Mouse (Mus musculus): ENCODE results near the gene Gamt.
"Not testable (repeated sequence)": the region's sequence is repeated elsewhere in the genome, so short reads cannot be mapped to it uniquely, and the experiment has no call there.

Gamt gene

DNA sequence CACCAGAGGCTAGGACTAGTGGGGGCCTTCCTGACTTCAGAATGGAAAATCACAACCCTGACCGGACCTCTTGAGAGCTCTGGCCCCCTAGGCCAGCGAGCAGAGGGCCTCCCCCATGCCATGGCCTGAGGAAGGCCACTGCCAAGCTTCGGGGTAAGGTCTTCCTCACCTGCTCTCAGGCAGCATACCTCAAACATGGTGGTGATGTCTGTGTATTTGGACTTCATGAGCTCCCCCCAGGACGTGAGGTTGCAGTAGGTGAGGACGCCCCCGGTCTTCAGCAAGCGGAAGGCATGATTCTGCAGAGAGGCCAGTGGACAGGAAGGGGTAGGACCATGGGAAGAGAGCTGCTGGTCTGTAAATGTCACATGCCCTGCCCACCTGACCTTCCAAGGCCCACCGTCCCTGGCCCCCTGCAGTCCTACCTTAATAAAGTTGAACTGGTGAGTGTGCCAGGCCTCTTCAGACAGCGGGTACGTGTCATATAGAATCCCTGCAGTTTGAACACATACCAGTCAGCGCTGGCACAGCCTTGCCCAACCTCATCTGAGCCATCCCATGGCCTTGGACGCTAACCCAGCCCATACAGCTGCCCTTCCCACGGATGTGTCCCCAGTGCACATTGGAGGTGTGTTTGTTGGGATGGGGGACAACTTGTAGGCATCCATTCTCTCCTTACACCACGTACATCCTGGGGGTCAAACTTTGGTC lies 1.9 kb downstream of the Gamt start:
- no peak for DNase-seq (ENCODE audit: inconsistent ontology term)

DNA sequence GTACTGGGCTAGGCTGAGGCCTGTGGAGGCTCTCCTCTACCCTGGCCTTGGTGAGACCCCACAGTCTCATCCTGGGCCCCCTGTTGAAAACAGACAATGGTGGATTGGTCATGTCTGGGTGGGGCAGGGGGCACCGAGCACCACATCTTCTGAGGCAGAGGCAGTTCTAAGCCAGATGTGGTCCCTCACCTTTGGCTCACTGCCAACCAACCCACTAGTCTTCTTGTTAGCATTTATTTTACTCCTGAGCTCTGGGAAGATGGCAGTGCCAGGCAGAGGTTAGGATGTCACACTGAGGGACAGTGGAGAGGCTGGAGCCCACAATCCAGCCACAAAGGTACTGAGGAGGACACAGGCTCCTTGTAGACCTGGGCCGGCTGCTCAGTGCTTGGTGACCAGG lies 2.9 kb downstream of the Gamt start:
- DNase-seq (ENCODE audit: inconsistent ontology term) = no peak

DNA sequence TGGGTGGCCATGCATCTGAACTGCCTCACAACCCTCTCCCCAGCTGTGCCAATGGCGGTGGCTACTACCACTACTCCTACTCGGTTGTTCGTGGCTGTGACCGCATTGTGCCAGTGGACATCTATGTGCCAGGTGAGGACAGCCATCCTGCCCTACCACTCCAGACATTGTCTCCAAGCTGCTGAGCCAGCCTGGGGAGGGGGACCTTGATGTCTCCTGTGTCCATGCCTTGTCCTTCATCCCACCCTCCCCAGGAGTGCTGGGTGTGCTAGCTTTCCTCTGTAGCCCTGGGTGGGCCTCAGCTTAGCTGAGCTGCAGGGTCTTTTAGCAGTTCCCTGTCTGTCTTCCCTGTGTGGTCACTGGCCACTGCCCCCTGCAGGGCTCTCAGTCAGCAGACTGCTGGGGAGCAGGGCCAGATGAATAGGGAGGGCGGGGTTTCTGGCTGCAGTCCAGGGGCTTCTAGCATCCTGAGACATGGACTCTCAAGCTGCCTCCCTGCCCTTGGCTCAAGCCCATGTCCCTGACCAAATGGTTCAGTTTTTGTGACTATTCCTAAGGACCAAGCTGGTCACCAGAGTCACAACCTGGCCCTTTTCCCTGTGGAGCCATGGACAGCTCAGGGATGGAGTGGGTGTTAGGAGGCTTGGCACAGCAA lies 4.8 kb downstream of the Gamt start:
- DNase-seq (ENCODE audit: inconsistent ontology term) = no peak

DNA sequence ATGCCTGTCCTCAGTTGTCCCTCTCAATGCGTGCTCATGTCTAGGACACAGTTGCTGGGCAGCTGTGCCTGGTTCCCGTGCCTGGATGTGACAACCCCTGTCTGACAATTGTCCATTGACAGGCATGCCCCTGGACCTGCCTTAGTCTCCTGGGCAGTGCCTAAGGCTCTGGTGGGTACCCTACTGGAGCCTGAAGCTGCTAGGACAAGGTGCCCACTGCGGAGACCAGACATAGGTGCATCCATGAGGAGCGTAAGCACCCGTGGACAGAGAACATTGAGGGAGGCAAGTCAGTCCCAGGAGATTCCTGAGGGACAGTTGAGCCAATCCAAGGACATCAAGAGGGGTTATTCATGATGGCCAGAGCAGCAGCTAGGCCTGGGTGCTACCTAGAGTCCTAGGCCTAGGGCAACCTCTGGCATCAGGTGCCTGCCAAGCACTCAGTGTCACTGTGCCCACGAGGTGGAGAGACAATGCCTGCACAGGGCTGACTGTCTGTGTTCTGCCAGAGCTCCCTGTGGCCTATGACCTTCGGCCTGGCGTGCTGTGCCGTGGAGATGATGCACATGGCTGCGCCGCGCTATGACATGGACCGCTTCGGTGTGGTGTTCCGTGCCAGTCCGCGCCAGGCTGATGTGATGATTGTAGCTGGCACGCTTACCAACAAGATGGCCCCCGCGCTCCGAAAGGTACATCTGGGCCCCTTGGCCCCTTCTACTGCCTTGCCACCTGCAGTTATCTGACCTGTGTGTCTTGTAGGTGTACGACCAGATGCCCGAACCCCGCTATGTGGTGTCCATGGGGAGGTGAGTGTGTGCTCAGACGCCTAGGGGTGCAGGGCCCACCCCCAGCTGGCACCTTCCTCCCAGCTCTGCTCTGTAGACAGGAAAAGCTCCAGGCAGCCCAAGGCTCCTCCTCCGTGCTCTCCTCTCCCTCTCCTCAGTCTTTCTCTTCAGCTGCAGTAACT lies 6.2 kb downstream of the Gamt start:
- no peak for DNase-seq (ENCODE audit: inconsistent ontology term)

DNA sequence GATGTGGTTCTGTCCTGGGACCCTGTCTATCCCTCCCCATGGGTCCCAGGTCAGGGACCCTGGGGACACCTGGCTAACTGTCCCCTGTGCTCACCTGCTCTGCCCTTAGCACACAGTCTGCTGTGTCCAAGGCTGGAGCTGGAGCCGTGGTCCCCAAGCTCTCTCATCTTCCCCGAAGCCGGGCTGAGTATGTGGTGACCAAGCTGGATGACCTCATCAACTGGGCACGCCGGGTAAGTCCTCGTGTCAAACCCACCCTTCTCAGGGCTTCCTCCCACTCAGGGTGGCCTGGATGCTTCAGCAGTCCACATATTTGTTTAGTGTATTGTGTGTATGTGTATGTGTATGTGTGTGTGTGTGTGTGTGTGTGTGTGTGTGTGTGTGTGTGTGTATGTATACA lies 7.3 kb downstream of the Gamt start:
- no peak for DNase-seq (ENCODE audit: inconsistent ontology term)

DNA sequence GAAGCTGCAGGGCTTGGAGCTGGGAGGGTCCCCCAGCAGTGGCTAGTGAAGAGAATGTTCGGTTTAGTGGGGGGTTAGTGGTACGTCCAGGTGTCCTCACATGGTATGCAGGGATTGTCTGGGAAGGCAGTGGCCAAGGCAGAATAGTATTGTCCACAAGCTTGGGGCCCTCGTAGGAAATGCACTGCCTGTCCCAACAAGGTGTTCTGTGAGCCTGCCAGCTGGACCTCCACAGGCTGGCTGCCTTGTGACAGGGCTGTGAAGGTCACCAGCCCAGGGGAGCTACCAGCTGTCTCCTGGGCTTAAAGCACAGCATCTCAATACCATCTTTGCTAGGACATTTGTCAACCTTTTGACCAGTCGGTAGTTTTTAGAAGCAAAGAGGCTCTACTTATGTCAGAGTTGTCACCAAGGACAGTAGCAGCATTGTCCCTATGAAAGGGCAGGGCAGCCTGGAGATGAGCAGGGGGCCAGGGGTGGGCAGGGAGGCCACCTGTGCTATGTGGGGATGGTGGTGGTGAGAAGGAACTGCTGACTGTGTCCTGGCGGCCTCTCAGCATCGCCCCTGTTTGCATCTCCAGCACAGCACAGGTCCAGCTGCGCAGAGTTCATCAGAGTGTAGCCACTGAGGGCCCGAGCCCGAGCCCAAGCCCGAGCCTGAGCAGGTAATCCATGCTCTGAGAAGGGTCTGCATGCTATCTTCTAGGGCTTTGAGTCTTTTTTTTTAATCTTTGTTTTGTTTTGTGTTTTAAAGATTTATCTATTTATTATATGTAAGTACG lies 8.1 kb downstream of the Gamt start:
- DNase-seq (ENCODE audit: inconsistent ontology term) = no peak

DNA sequence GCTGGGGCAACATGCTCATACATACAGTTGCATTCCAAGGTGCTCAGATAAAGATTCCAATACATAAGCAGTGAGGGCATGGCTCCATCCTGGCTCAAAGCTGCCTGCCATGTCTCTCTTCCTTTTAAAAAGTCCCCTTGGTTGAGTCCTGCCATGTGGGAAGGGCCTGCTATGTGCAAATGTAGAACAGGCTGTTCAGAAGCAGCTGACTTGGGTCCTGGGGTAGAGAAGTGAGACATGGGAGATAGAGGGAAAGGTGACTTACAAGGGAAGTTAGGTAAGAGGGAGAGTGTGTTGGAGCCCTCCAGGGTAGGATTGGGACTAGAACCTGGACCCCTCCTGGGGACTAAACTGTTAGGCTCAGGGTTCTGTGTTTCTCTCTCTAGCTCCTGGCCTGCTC lies 8.8 kb downstream of the Gamt start:
- no peak for DNase-seq (ENCODE audit: inconsistent ontology term)

DNA sequence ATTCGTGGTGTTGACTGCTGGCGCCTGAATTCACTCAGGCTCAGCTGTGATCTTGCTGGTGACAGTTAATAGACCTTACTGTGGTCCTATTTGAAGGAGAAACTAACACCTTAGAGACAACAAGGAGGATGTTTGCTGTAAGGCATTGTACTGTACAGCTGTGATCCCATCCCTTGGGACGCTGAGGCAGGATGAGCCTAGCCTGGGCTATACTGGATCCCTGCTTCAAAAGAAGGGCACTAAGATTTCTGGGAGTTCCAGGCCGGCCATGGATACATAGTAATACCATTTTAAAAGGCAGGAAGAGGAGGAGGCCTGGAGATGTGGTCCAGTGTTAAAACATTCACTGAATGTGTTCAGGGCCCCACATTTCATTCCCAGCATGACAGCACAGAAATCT lies 10.2 kb downstream of the Gamt start:
- DNase-seq (ENCODE audit: inconsistent ontology term) = no peak

DNA sequence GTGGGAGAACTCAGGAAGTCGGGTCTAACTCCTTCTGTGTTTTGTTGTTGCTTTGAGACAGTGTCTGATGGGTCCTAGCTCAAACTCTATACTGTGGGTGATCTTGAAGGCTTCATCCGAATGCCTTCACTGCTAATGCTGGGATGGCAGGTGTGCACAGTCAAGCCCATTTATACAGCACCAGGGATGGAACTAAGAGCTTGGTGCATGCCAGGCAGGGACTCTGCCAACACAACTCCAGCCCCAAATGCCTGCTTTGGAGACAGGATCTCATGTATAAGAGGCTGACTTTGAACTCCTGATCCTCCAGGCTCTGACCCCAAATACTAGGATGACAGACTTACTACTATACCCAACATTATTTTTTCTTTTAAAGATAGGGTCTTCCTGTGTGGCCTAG lies 10.8 kb downstream of the Gamt start:
- no peak for DNase-seq (ENCODE audit: inconsistent ontology term)

DNA sequence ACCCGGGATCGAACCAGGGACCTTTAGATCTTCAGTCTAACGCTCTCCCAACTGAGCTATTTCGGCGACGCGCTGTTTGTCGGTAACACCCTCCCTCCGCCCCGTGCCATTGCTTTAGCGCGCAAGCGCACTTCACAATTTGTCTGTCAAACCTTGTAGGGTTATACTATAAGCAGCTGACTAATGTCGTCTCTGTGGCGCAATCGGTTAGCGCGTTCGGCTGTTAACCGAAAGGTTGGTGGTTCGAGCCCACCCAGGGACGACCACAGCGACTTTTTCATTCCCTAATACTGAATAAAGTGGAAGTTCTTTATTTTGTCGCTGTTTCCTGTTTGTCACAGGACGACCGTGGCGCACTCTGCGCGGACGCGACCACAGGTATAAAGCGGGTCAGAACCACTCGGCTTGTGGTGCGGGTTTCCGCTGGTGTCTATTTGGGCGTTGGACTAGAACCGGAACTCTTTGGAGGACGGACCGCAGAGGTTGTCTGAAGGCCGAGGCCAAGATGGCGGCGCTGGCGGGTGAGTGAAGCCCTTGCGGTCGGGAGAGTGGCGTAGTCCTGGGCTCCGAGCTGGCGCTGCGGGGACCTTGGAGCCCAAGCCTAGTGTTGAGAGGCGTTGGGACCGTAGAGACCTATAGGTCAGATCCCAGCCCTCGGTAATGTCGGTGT lies 11.7 kb downstream of the Gamt start, which contains the start of gene Ndufs7:
TSS of gene Ndufs7 (plus strand) at position 151 of the 670 bp plus-strand sequence.
- DNase-seq (ENCODE audit: inconsistent ontology term) = peak; percentile 94

DNA sequence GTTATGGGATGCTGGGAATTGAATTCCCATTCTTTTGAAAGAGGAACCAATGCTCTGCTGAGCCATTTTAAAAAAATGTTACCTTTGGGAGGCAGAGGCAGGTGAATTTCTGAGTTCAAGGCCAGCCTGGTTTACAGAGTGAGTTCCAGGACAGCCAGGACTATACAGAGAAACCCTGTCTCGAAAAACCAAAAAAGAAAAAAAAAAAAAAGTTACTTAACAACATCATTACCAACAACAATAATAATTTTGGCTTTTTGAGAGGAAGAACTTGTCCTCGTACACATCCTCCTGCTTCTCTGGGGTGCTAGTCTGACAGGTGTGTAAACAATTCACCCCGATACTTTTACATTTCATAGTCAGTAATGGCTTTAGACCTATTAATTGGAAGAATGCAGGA lies 12.4 kb downstream of the Gamt start:
- not testable (repeated sequence) for DNase-seq (ENCODE audit: inconsistent ontology term)

DNA sequence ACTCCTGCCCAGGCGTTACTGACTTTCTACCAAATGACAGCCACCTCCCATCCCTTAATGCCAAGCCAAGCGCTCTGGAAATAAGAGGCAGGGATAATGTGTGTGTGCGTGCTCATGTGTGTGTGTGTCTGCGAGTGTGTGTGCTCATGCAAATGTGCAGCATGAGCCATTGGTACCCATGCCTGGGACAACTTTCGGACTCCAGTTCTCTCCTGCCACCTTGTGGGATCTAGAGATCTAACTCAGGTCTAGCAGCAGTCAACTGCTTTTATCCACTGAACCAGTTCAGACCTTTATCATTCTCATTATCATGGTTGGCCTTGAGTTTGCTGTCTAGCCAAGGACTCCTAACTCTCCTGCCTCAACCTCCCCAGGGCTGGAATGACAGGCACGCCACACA lies 13.0 kb downstream of the Gamt start:
- DNase-seq (ENCODE audit: inconsistent ontology term) = peak; percentile 27

DNA sequence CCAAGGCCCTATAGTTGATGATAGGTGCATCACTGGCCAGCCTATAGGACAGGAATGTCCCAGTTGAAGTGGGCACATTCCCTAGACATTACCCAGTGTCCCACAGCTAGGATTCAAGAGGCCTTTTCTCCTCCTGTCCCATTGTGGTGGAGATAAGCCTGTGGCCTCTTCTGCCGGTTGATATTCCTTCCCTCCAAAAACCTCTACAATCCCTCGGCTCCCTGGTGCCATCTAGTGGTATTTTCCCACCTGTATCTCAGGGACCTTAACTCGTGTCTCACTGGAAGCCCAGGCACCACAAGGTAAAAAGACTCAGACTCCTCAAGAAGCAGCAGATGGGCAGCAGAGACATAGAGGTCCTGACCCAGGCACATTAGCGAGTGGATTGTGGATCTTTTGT lies 15.2 kb downstream of the Gamt start:
- DNase-seq (ENCODE audit: inconsistent ontology term) = peak; percentile 63

DNA sequence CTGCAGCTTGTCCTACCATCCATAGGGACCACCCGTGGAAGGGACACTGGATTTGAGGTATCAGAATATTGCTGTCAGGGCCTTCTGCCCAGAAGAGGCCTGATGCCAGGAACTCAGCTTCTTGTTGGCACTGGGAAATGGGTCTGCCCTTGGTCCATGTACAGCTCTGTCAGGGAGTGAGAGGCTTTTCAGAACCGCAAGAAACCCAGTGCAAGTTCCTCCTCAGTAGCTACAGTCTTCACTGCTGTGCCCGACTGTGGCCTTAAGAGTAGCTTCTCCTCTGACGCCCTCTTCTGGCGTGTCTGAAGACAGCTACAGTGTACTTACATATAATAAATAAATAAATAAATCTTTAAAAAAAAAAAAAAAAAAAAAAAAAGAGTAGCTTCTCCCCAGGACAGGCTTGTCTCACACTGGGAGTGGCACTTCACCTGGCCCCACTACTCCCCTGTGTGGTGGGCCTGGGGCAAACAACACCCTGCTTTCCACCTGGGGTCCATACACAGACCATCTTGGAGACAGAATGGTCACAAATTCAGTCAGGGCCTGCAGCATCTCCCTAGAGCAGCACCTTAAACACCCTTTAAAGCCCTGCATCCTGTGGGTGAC lies 15.9 kb downstream of the Gamt start:
- DNase-seq (ENCODE audit: inconsistent ontology term) = no peak

DNA sequence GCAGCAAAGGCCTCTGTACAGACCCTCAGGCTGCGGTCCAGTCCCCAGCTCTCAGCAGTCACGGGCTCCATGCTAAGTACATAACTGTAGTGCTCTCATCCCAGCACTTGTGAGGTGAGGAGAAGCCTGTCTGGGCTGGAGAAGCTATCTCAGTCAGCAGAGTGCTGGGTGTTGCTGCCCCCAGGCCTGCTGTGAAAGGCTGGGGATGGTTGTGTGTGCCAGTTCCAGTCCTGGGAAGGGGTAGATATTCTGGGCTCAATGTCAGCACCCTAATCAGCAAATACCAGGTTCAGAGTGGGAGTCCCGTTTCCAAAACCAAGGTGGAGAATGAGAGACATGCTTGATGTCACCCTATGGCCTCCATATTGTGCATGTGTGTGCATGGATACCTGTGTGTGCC lies 18.2 kb downstream of the Gamt start:
- no peak for DNase-seq (ENCODE audit: inconsistent ontology term)

DNA sequence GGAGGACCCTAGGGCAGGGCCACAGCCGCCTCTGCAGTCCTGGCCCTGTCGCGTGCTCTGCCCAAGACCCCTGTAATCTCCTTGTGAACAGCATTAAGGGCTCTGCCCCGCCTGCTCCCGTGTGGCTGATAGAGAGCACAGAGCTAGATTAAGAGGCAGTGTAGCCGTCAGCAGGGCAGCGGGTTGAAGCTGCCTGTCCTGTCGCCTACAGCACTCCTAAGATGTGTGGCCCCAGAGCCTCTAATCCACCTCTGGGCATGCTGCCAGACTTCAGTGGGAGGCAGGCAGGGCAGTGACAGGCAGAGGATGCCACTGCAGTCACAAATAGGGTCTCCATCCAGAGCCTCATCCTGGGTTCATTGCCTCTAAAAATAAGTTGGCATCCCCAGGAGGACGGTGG lies 18.7 kb downstream of the Gamt start:
- DNase-seq (ENCODE audit: inconsistent ontology term) = no peak

DNA sequence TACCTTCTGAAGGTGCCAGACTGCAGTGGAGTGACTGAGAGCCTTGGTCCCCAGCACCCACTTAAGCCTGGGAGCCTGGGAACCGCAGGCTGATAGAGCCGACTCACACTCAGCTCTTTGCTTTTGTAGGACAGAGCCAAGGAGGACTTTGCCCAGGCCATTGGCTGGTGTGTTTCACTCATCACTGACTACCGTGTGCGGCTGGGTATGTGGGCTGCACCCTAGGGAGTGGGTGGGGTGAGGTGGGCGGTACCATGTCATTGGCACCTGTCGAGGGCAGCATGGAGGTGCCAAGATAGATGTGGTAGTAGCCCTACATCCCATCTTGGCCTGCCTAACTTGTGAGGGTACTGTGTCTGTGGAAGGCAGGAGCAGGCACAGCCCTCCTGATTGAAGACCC lies 21.0 kb downstream of the Gamt start:
- DNase-seq (ENCODE audit: inconsistent ontology term) = no peak

DNA sequence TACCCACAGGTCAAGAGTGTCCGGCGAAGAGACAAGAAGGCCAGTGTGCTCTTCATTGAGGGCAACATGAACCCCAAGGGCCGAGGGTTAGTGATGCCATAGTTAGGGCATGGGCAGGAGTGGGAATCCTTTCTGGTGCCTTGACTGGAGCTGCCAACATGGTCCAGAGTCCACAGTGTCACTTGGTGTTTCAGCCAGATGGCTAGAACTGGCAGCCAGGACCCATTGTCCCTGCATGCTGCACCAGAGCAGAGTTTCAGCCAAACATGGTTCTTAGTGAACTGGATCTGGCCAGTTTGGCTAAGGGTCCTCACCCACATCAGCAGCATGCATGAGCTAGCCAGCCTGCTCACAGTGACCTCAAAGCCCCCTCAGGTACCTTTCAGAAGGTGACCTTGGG lies 22.5 kb downstream of the Gamt start:
- DNase-seq (ENCODE audit: inconsistent ontology term) = no peak

DNA sequence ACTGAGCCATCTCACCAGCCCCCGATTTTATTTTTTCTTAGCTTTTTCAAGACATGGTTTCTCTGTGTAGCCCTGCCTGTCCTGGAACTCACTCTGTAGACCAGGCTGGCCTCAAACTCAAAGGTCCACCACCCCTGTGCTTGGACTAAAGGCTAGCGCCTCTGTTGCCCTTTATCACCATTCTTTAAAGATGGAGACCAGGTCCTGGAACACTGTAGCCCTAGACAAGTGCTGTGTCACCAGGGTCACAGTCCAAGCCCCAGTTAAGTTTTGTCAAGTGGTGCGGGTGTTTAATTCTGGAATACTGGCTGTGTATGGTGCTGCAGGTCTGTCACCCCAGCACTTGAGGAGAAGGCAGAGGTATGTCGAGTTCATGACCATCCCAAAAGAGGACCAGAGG lies 23.8 kb downstream of the Gamt start:
- no peak for DNase-seq (ENCODE audit: inconsistent ontology term)

DNA sequence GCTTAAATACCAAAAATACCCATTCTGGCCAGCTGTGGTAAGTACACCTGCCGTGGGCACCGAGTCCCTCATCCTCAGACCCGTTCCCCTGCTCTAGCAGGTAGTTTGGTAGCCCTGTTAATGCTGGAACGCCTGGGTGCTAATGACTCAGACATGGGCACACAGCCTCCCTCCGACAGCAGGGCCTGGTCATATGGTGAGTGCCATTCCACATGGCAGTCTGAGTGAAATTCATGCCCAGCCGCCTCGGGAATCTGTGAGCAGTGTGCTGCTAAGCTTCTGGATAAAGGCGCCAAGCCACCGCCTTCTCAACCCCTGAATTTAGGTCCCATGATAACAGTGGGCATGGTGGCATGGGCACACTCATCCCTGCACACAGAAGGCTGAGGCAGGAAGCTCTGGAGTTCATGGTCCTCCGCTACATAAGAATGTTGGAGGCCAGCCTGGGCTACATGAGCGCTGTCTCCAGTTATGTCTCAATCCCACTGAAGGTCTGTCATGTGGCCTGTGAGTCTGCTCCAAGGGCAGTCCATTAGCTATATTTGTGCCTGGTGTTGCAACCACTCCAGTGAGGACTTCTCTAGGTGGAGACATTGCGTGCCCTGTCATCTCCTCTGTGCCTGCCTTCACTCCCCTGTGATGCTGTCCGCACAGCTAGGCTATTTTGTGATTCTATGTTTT lies 24.5 kb downstream of the Gamt start:
- no peak for DNase-seq (ENCODE audit: inconsistent ontology term)
